Mouse (Mus musculus) intestine, embryonic 16.5 days (tissue): Measurements from ENCODE around the gene Ift27. TPM values are rescaled to one million over a fixed set of nuclear protein-coding genes. Genes with fewer than 3 reads are reported as not detected.

Source experiments
- ATAC-seq: fragments of 200-750 bp; cut with Nextera tagmentation; 2 replicates; pipeline ENCODE4 v1.8.0; 2017; ENCODE audit warnings: moderate TSS enrichment, moderate library complexity
- H3K27ac ChIP-seq: fragments of 300-500 bp; sonication (generic); 2 replicates; pipeline ENCODE4 v1.5.1; 2014; ENCODE audit warnings: mild to moderate bottlenecking, low read length
- H3K27me3 ChIP-seq: fragments of 300-500 bp; sonication (generic); replicated peaks from 2 replicates; pipeline ENCODE4 v1.6.1; 2014; ENCODE audit warnings: low read length, control low read depth, mixed read lengths; ENCODE audit not compliant: control insufficient read depth, insufficient read depth
- H3K36me3 ChIP-seq: fragments of 300-500 bp; sonication (generic); 2 replicates; pipeline ENCODE4 v1.6.1; 2014; ENCODE audit warnings: low read length, control low read depth; ENCODE audit not compliant: control insufficient read depth, insufficient read depth
- H3K4me1 ChIP-seq: fragments of 300-500 bp; sonication (generic); 2 replicates; pipeline ENCODE4 v1.6.1; 2014; ENCODE audit warnings: low read length, control low read depth, mixed read lengths; ENCODE audit not compliant: control insufficient read depth, insufficient read depth
- H3K4me2 ChIP-seq: fragments of 300-500 bp; sonication (generic); 2 replicates; pipeline ENCODE4 v1.6.1; 2014; ENCODE audit warnings: low read depth, low read length, control low read depth
- H3K4me3 ChIP-seq: fragments of 300-500 bp; sonication (generic); 2 replicates; pipeline ENCODE4 v1.5.1; 2014; ENCODE audit warnings: mild to moderate bottlenecking, low read length
- H3K9ac ChIP-seq: fragments of 300-500 bp; sonication (generic); 2 replicates; pipeline ENCODE4 v1.6.1; 2014; ENCODE audit warnings: low read depth, low read length
- H3K9me3 ChIP-seq: fragments of 300-500 bp; sonication (generic); 2 replicates; pipeline ENCODE4 v1.6.1; 2016; ENCODE audit warnings: low read length, control low read depth; ENCODE audit not compliant: control insufficient read depth
- WGBS: fragments of 180-500 bp; shearing (Covaris S2); extraction: QIAGEN DNeasy Blood & Tissue Kit; methylation state at CpG from one replicate; pipeline ENCODE4 v1.1.7; 2014; 5-methylcytosine and 5-hydroxymethylcytosine counted together
- polyA plus RNA-seq: library from polyadenylated mRNA; unstranded; fragments of >200 nt; fragmentation: Nextera tagmentation; extraction: Ambion mirVana; gene quantifications from 2 replicates; pipeline ENCODE4 v1.2.1, GENCODE M21; 2015

Gene Ift27
- polyA plus RNA-seq, 1 experiment from 2014 or later, result 57.4 TPM

GRCm38 (mm10) chr15:78161946-78162345 lies 12.0 kb downstream of the Ift27 start:
- no peak for ATAC-seq
- Histone ChIP-seq H3K4me1 (no peaks in the 10 kb centered on the region), H3K4me3 (no peak overlapping the region), H3K9ac (no peak overlapping the region), H3K27ac (no peak overlapping the region), H3K27me3 (no peaks in the 10 kb centered on the region), H3K9me3 (no peaks in the 10 kb centered on the region), H3K4me2 (no peak overlapping the region), H3K36me3 (no peaks in the 10 kb centered on the region)
- WGBS, result 82% methylated on average over 9 of the region's 9 CpGs

GRCm38 (mm10) chr15:78158335-78158734 lies 15.6 kb downstream of the Ift27 start:
- no peaks in the 10 kb centered on the region for H3K9me3 ChIP-seq
- no peaks in the 10 kb centered on the region for H3K4me1 ChIP-seq
- no peaks in the 10 kb centered on the region for H3K27me3 ChIP-seq
- no peak overlapping the region for H3K4me2 ChIP-seq
- H3K9ac ChIP-seq, result no peak overlapping the region
- no peak overlapping the region for H3K27ac ChIP-seq
- no peak overlapping the region for H3K4me3 ChIP-seq
- H3K36me3 ChIP-seq, result no peaks in the 10 kb centered on the region
- 80% methylated on average over 5 of the region's 5 CpGs for WGBS
- ATAC-seq, result no peak

GRCm38 (mm10) chr15:78157824-78158223 lies 16.1 kb downstream of the Ift27 start:
- ATAC-seq, result no peak
- Histone ChIP-seq H3K27ac (no peak overlapping the region), H3K9me3 (no peaks in the 10 kb centered on the region), H3K4me3 (no peak overlapping the region), H3K27me3 (no peaks in the 10 kb centered on the region), H3K9ac (no peak overlapping the region), H3K36me3 (no peaks in the 10 kb centered on the region), H3K4me2 (no peak overlapping the region), H3K4me1 (no peaks in the 10 kb centered on the region)
- WGBS, result 74% methylated on average over 4 of the region's 4 CpGs

DNA sequence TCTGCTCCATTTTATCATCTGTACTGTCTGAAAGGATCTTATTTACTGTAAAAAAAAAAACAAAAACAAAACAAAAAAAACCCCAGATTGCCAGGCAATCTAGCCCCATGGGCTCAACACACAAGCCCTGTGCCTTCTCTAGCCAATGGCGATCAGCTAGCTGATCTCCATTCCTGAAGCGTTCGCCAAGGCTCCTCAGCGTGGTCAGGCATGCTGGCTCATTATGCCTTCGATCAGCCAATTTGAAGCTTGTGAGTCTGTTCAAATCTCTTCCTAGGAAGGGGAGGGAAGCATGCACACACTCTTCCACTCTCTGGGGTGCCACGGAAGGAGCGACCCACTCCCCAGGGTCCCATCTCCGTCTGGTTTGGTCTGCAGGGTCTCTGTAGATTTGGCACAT lies 16.6 kb downstream of the Ift27 start:
- H3K4me3 ChIP-seq, result no peak overlapping the region
- H3K27me3 ChIP-seq, result no peaks in the 10 kb centered on the region
- H3K36me3 ChIP-seq, result no peaks in the 10 kb centered on the region
- H3K9me3 ChIP-seq, result no peaks in the 10 kb centered on the region
- 77% methylated on average over 8 of the region's 8 CpGs for WGBS
- H3K9ac ChIP-seq, result no peak overlapping the region
- no peaks in the 10 kb centered on the region for H3K4me1 ChIP-seq
- no peak for ATAC-seq
- no peak overlapping the region for H3K27ac ChIP-seq
- no peak overlapping the region for H3K4me2 ChIP-seq

GRCm38 (mm10) chr15:78155421-78155820 lies 18.5 kb downstream of the Ift27 start:
- Histone ChIP-seq H3K4me3 (no peak overlapping the region), H3K9ac (no peak overlapping the region), H3K9me3 (no peaks in the 10 kb centered on the region), H3K36me3 (no peaks in the 10 kb centered on the region), H3K27me3 (no peaks in the 10 kb centered on the region), H3K27ac (no peak overlapping the region), H3K4me1 (no peaks in the 10 kb centered on the region), H3K4me2 (no peak overlapping the region)
- no peak for ATAC-seq
- WGBS, result 84% methylated on average over 6 of the region's 6 CpGs

GRCm38 (mm10) chr15:78153045-78153775 lies 20.7 kb downstream of the Ift27 start:
- WGBS, result 55% methylated on average over 11 of the region's 11 CpGs
- Histone ChIP-seq H3K27me3 (no peaks in the 10 kb centered on the region), H3K9me3 (no peaks in the 10 kb centered on the region), H3K4me1 (no peaks in the 10 kb centered on the region), H3K27ac (no peak overlapping the region), H3K4me3 (no peak overlapping the region), H3K4me2 (no peak overlapping the region), H3K36me3 (no peaks in the 10 kb centered on the region), H3K9ac (no peak overlapping the region)
- ATAC-seq, result no peak

GRCm38 (mm10) chr15:78148565-78148964 lies 25.3 kb downstream of the Ift27 start:
- no peak for ATAC-seq
- H3K27ac ChIP-seq, result no peak overlapping the region
- H3K4me1 ChIP-seq, result no peaks in the 10 kb centered on the region
- H3K9me3 ChIP-seq, result no peaks in the 10 kb centered on the region
- no peak overlapping the region for H3K4me2 ChIP-seq
- H3K27me3 ChIP-seq, result no peaks in the 10 kb centered on the region
- H3K9ac ChIP-seq, result no peak overlapping the region
- no peak overlapping the region for H3K4me3 ChIP-seq
- H3K36me3 ChIP-seq, result no peaks in the 10 kb centered on the region
- 66% methylated on average over 7 of the region's 7 CpGs for WGBS

DNA sequence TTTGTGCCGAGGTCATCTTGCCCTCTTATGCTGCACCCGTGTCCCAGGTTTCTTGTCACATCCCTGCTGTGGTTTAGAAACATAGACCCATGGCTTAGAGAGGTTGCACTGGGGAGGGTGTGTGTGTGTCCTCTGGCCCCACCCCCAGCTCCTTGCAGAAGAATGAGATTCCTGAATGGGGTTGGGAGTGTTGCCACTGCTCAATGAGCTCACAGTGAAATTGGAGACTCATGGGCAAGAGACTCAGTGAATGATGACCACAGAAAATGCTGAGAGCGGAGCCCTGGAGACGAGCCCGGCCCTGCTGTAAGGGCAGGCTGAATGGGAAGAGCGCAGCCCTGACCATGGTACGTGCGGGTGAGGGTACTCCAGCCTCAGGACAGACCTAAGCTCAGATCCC lies 33.7 kb downstream of the Ift27 start:
- no peaks in the 10 kb centered on the region for H3K27me3 ChIP-seq
- H3K9me3 ChIP-seq, result no peaks in the 10 kb centered on the region
- no peaks in the 10 kb centered on the region for H3K4me1 ChIP-seq
- ATAC-seq, result no peak
- H3K27ac ChIP-seq, result no peak overlapping the region
- H3K4me2 ChIP-seq, result no peak overlapping the region
- WGBS, result 69% methylated on average over 8 of the region's 8 CpGs
- H3K36me3 ChIP-seq, result no peaks in the 10 kb centered on the region
- no peak overlapping the region for H3K4me3 ChIP-seq
- no peak overlapping the region for H3K9ac ChIP-seq

GRCm38 (mm10) chr15:78134606-78135005 lies 39.3 kb downstream of the Ift27 start:
- H3K36me3 ChIP-seq, result no peaks in the 10 kb centered on the region
- no peak overlapping the region for H3K4me3 ChIP-seq
- ATAC-seq, result no peak
- H3K9ac ChIP-seq, result no peak overlapping the region
- WGBS, result 39% methylated on average over 6 of the region's 6 CpGs
- no peaks in the 10 kb centered on the region for H3K27me3 ChIP-seq
- no peaks in the 10 kb centered on the region for H3K4me1 ChIP-seq
- H3K4me2 ChIP-seq, result no peak overlapping the region
- H3K27ac ChIP-seq, result no peak overlapping the region
- no peaks in the 10 kb centered on the region for H3K9me3 ChIP-seq

DNA sequence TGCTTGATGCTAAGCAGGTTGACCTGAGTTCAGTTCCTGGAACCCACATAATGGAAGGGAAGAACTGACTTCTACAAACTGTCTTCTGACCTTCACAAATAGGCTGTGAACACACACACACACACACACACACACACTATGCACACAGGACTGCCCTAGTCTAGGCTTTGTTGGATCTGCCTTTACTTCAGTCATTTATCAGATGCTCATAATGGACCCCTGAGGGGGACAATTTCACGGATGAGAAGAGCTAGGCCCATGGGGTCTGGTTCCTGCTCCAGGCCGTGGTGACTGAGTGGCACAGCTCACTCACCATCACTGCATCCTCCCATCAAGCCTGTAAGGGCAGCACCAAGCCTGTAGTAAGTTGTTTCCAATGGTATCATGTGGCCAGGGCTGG lies 40.5 kb downstream of the Ift27 start:
- no peak for ATAC-seq
- Histone ChIP-seq H3K36me3 (no peaks in the 10 kb centered on the region), H3K27me3 (no peaks in the 10 kb centered on the region), H3K4me2 (no peak overlapping the region), H3K27ac (no peak overlapping the region), H3K4me3 (no peak overlapping the region), H3K9me3 (no peaks in the 10 kb centered on the region), H3K4me1 (no peaks in the 10 kb centered on the region), H3K9ac (no peak overlapping the region)
- WGBS, result 59% methylated on average over 2 of the region's 2 CpGs
